Mouse (Mus musculus) small intestine, adult 2 months (tissue): Measurements from ENCODE around the gene Alg11.

Experiments used
- CTCF ChIP-seq: fragments of 200-500 bp; IDR thresholded peaks from 2 replicates; pipeline ENCODE4 v1.5.1; 2012; ENCODE audit warnings: low read depth, mild to moderate bottlenecking, control low read depth, inconsistent platforms, low read length, moderate library complexity, mixed read lengths; ENCODE audit not compliant: insufficient replicate concordance, insufficient read length; ENCODE audit errors: extremely low read depth
- POLR2A ChIP-seq: fragments of 200-500 bp; IDR thresholded peaks from 2 replicates; pipeline ENCODE4 v1.6.1; 2012; ENCODE audit warnings: low read depth, mild to moderate bottlenecking, control low read depth, inconsistent platforms, low read length, moderate library complexity

GRCm38 (mm10) chr8:22061126-22061525, 605 bp downstream of the Alg11 start:
- TF ChIP-seq POLR2A = no peak
- no peak for TF ChIP-seq CTCF
